Mouse (Mus musculus): ENCODE data around the gene Arhgdia.

Arhgdia gene

DNA sequence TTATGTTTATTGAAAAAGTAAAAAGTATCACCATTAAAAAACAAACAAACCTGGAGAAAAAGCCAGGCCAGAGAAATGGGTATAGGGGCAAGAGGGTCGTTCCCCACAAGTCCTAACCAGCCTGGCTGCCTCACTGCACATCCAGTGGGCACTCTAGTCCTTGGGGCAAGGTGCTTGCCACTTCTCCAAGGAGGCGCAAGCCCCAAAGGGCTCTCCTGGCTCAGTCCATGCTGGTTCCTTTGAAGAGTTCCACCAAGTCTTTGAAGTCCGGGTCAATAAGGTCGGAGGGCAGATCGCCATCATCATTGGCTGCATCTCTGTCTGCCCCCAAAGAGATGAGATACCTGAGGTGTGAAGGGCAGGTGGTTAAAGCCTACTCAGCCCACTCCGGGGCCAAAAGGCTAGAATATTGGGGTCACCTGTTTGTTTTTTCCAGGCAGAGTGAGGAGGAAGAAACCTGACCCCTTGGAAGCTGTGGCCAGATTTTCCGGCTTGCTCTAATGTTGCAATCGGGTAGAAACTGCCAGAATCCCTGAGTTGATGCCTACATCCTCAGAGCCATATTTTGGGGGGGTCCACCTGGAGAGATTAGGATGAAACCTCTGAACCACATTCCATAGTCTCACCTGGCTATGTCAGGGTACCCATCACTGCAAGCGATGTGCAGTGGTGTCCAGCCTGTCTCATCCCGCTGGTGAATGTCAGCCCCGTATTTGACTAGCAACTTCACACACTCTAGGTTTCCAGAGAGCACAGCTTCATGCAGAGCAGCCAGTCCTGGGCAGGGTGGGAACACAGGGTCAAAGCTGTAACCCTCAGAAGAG lies 31.2 kb downstream of the Arhgdia start:
- no peak for DNase-seq

DNA sequence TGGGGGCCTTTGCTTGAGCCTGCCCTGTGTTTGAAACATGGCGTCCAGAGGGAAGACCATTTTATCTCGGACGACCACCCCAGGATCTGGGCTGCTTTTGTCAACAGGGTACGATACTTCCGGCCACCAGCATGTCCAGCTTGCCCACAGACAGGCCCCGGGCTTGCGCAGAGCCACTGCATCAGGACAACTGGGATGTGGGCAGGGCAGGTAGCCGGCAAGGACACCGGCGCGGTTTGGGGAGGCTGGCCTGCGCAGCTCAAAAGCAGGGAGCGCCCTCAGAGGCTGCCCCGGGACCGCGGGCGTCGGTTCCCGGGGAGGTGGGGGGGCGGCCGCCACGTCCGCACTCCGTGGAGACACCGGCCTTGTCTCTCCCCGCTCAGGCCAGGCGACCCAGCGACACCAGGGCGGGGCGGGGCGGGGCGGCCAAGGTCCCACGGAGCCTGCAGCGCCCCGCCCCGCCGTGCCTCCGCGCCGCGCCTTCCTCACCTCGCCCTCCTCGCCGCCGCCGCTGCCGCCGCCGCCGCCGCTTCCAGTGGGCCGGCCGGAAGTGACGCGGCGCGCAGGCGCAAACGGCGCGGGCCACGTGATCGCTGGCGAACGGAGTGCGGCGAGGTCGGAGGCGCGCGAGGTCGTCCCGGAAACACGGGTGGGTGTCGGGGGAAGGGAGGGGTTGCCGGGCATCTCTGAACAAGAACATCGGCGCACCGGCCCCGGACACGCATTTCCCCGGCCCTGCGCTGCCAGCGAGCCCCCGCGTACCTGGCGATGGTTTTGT lies 32.1 kb downstream of the Arhgdia start, which contains the start of gene Mcrip1:
Gene Mcrip1, minus strand, starts transcription at position 560 of the 778 bp plus-strand sequence.
- DNase-seq: peak; percentile 95

- no peak for DNase-seq
Measured at GRCm38 (mm10) chr11:120548786-120549167, 32.6 kb downstream of the Arhgdia start.

DNA sequence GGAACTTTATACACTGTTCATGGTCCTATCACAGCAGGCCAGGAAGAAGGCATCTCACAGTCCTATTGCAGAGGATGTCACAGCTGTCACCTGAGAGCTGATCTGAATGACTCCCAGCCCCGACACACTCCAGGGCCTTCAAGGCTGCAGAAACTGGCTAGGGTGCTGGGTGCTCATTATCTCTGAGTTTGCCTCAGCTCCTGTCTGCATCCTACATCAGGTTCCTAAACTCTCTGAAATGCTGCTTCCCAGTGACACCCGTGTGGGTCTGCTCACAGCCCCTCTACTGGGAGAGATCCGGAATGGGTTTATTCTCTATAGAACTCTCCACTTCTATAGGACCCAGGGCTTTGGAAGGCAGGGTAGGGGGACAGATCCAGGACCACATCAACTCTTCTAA lies 33.2 kb downstream of the Arhgdia start:
- no peak for DNase-seq

DNA sequence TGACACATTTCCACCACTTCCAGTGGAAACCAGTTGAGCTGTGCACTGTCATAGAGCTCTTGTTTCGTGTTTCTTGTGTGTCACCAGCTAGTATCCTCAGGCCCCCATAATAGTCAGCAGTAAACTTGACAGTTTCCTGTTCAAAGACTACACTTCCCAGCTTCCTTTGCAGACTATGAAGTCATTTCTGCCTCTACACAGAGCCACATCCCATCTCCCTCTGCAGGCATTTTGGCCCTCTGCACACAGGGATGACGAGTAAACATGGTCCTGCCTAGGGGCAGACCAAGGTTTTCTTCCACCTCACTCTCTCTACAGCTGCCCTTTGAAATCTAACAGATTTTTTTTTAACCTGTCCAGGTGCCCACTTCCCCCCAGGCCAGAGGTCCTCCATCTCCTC lies 34.0 kb downstream of the Arhgdia start:
- no peak for DNase-seq

DNA sequence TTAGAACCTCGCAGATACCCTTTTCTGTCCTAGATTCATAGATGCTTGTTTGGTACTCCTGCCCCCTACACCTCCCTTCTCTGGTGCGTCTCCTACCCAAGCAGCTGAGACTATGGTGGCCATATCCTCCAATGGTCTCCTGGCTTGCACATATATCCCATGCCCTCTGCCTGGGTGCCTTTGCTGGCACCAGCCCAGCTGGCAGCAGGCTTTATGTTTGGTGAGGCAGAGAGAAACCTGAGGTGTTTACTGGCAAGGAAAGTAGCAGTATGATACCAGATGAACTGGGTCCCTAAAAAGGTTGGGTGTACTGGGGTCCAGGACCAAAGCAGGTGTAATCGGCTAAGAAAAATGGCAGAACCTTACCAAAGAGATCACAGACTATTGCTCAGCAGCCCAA lies 35.5 kb downstream of the Arhgdia start:
- no peak for DNase-seq

- no peak for DNase-seq
Measured at GRCm38 (mm10) chr11:120542376-120542775, 39.0 kb downstream of the Arhgdia start.

- no peak for DNase-seq
Measured at GRCm38 (mm10) chr11:120541907-120542306, 39.5 kb downstream of the Arhgdia start.

GRCm38 (mm10) chr11:120539285-120540014 lies 42.0 kb downstream of the Arhgdia start:
- no peak for DNase-seq

DNA sequence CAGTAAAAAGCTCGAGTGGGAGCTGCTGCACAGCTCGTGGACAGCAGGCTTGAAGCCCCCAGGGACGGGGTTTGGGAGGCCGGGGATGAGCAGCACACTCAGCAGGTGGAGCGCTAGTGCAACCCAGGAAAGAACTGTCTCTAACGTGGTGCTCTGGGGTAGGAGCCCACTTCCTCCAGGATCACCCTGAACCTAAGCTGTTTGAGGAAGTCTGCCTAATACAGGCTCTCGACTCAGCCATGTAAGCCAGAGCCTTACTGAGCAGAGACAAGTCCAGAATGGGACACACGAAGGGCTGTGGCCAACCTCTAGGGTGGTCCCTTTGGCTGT lies 42.5 kb downstream of the Arhgdia start:
- no peak for DNase-seq

GRCm38 (mm10) chr11:120538485-120538884 lies 42.9 kb downstream of the Arhgdia start:
- DNase-seq: no peak

GRCm38 (mm10) chr11:120535804-120536203 lies 45.6 kb downstream of the Arhgdia start:
- no peak for DNase-seq

GRCm38 (mm10) chr11:120535145-120535544 lies 46.3 kb downstream of the Arhgdia start:
- DNase-seq: no peak

GRCm38 (mm10) chr11:120534093-120534492 lies 47.3 kb downstream of the Arhgdia start:
- DNase-seq: no peak

GRCm38 (mm10) chr11:120531646-120532045 lies 49.8 kb downstream of the Arhgdia start:
- no peak for DNase-seq

- DNase-seq: no peak
Measured at GRCm38 (mm10) chr11:120530085-120530964, 51.1 kb downstream of the Arhgdia start, which contains the start of gene Gcgr. Gene Gcgr (plus strand): TSS chr11:120530699.

- DNase-seq: no peak
Measured at GRCm38 (mm10) chr11:120528903-120529302, 52.5 kb downstream of the Arhgdia start.

All from right cerebral cortex, adult 18-20 months (tissue).